Mouse (Mus musculus): ENCODE results near the gene Atp1a2. TPM values are rescaled to one million over a fixed set of nuclear protein-coding genes. Genes with fewer than 3 reads are reported as not detected.
A peak's percentile ranks its signal among the peaks of the same experiment; 100 is the strongest.

Gene Atp1a2
- polyA plus RNA-seq, 1 experiment: 93.0 TPM

DNA sequence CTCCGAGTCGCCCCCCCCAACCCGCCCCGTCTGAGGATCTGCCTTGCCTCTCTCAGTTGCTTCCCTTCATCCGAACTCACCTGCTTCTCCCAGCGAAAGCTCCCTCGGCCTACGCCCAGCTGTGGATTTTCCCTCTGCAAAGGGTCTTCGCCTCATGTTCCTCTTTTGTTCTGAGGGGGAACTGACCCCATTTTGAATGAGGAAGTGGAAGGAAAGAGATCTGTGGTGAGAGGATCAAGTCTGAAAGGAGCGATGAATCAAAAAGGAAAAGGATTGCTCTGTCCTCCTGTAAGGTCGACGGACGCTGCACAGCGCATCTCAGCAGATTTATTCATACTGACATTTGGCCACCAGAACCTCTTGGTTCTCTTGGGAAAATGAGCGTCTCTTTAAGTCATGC lies 37.9 kb upstream of the Atp1a2 start:
- 68% methylated on average over 15 of the region's 15 CpGs for WGBS

DNA sequence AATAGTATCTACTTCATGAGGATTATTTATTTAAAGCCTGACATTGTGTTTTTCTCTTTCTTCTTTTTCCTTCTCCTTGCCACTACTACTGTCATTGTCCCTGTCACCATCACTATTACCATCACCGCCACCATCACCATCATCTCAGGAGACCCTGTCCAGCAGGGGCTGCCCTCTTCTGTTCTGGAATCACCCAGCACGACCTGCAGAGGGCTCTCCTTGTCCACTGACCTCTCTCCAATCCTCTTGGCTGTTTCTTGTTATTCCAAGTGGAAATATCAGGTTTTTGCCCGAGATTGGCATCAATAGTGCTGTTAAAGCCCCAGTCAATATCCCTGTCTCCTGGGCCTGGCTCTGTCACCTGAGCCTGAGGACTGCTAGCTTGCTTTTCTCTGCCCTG lies 35.6 kb upstream of the Atp1a2 start:
- WGBS: 26% methylated on average over 3 of the region's 3 CpGs

More for the DNA sequence above, 37.9 kb upstream of the Atp1a2 start:
- no peak overlapping the region for H3K4me3 ChIP-seq (replicated peaks; ENCODE audit: extremely low read depth, low read depth, low read length)
- no peak for DNase-seq
- no peak for TF ChIP-seq POLR2A (IDR thresholded peaks at IDR 0.05; ENCODE audit: borderline replicate concordance, extremely low read depth, low read depth, low read length)
- TF ChIP-seq CTCF (IDR thresholded peaks at IDR 0.05; ENCODE audit: insufficient read depth, low read length): no peak
- no peaks in the 10 kb centered on the region for H3K4me1 ChIP-seq (ENCODE audit: control insufficient read depth, insufficient read depth, low read length)

DNA sequence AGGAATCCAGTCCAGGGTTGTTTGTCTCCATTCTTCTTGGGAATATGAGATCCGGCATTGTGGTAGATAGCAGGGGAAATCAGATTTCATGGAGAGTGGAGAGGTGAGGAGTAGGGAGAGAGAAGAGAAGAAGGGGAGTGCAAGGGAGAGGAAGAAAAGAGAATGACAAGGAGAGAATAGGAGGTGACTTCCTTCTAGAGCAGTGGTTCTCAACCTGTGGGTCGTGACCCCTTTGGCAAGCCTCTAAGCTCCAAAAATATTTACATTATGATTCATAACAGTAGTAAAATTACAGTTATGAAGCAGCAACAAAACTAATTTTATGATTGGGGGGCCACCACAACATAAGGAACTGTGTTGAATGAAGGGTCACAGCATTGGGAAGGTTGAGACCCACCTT lies 35.1 kb upstream of the Atp1a2 start:
- no peak for DNase-seq
- WGBS: 74% methylated on average over 2 of the region's 2 CpGs
- no peak for TF ChIP-seq CTCF (IDR thresholded peaks at IDR 0.05; ENCODE audit: insufficient read depth, low read length)
- no peak for TF ChIP-seq POLR2A (IDR thresholded peaks at IDR 0.05; ENCODE audit: borderline replicate concordance, extremely low read depth, low read depth, low read length)
- H3K4me1 ChIP-seq (ENCODE audit: control insufficient read depth, insufficient read depth, low read length): no peaks in the 10 kb centered on the region
- H3K4me3 ChIP-seq (replicated peaks; ENCODE audit: extremely low read depth, low read depth, low read length): no peak overlapping the region

More for the DNA sequence above, 35.6 kb upstream of the Atp1a2 start:
- H3K4me1 ChIP-seq (ENCODE audit: control insufficient read depth, insufficient read depth, low read length): no peaks in the 10 kb centered on the region
- H3K4me3 ChIP-seq (replicated peaks; ENCODE audit: extremely low read depth, low read depth, low read length): no peak overlapping the region
- no peak for DNase-seq
- TF ChIP-seq CTCF (IDR thresholded peaks at IDR 0.05; ENCODE audit: insufficient read depth, low read length) (peak; percentile 27; the same call in 1 of the 2 replicates), POLR2A (IDR thresholded peaks at IDR 0.05; ENCODE audit: borderline replicate concordance, extremely low read depth, low read depth, low read length) (no peak)

DNA sequence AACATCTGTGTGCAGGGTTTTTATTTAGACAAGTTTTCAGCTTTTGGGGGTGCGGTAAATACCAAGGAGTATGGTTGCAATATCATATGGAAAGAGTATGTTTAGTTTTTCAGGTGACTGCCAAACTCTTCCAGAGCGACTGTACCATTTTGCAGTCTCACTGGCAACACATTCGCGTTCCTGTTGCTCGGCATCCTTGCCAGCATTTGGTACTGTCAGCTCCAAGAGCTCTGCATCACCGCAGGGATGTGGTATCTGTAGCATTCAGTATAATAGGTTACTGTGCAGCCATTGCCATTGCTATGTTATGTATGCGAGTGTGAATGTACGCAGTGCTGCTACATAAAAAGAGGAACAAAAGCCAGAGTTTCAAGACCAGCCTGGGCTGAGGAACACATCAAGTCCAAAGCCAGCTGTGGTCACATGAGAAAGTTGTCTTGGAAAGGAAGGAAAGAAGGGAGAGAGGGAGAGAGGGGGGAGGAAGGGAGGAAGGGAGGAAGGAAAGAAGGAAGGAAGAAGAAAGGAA lies 33.6 kb upstream of the Atp1a2 start:
- TF ChIP-seq POLR2A (IDR thresholded peaks at IDR 0.05; ENCODE audit: borderline replicate concordance, extremely low read depth, low read depth, low read length) (no peak), CTCF (IDR thresholded peaks at IDR 0.05; ENCODE audit: insufficient read depth, low read length) (no peak)
- no peaks in the 10 kb centered on the region for H3K4me1 ChIP-seq (ENCODE audit: control insufficient read depth, insufficient read depth, low read length)
- 72% methylated on average over 8 of the region's 8 CpGs for WGBS
- no peak overlapping the region for H3K4me3 ChIP-seq (replicated peaks; ENCODE audit: extremely low read depth, low read depth, low read length)
- no peak for DNase-seq

DNA sequence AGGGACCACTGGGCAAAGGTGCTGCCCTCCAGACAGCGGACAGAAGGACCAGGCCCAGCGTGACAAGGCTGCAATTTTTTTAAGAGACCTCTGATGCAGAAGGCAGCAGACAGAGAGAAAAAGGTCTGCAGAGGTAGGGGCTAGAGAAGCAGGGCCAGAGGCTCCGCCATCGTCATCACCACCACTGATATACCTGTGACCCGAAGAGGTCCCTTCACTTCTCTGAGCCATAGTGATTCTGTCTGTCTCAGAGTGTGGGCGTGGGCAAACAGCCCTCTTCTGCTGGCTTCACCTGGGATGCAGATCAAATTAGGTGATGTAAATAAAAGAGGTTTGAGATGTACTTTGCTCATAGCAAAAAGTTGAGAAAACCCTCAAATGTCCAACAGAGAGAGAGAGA lies 31.8 kb upstream of the Atp1a2 start:
- Histone ChIP-seq H3K4me1 (ENCODE audit: control insufficient read depth, insufficient read depth, low read length) (peaks cover 6% of the 10 kb centered on the region), H3K4me3 (replicated peaks; ENCODE audit: extremely low read depth, low read depth, low read length) (no peak overlapping the region)
- no peak for TF ChIP-seq CTCF (IDR thresholded peaks at IDR 0.05; ENCODE audit: insufficient read depth, low read length)
- TF ChIP-seq POLR2A (IDR thresholded peaks at IDR 0.05; ENCODE audit: borderline replicate concordance, extremely low read depth, low read depth, low read length): no peak
- no peak for DNase-seq
- 73% methylated on average over 6 of the region's 6 CpGs for WGBS

DNA sequence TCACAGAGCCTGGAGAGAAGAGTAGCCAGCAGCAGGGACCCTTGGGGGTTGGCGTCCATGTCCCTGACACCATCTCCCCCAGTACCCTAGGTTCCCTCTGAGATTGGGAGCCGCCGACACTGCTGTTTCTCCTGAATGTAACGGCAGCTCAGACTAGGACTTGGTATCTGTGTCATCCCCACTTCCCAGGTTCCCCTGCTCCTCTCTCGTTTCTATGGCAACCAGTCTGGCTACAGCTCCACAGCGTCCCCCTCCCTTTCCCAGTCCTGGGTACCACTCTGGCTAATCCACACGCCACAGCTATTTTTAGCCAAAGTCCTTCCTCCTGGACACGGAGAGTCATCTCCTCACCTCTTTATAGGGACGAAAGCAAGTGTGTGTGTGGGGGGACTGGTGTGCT lies 31.3 kb upstream of the Atp1a2 start, which contains the start of gene Kcnj9:
TSS of gene Kcnj9 (minus strand) at position 188 of the 400 bp plus-strand sequence.
- DNase-seq: no peak
- H3K4me1 ChIP-seq (ENCODE audit: control insufficient read depth, insufficient read depth, low read length): peaks cover 6% of the 10 kb centered on the region
- TF ChIP-seq POLR2A (IDR thresholded peaks at IDR 0.05; ENCODE audit: borderline replicate concordance, extremely low read depth, low read depth, low read length): no peak
- TF ChIP-seq CTCF (IDR thresholded peaks at IDR 0.05; ENCODE audit: insufficient read depth, low read length): no peak
- H3K4me3 ChIP-seq (replicated peaks; ENCODE audit: extremely low read depth, low read depth, low read length): no peak within 1 kb of the TSS
- 23% methylated on average over 9 of the region's 9 CpGs for WGBS

DNA sequence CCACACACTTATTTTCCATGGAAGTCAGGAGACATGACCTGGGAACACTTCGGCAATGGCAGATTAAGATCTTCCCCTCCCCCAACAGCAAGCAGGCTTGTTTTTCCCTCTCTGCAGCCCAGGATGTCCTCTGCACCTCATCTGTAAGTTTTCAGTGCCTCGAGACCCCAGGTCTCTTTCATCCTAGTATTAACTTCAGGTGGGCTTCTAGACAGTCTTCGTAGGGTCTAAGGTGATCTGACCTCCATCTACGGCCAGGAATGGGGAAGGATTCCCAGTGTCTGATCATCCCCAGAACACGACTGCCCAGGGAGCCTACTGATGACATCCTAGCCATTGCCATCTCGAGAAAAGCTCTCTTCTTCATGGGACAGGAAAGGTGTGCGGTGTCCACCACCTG lies 30.6 kb upstream of the Atp1a2 start:
- 68% methylated on average over 7 of the region's 7 CpGs for whole genome bisulfite sequencing
- no peak for TF ChIP-seq CTCF (IDR thresholded peaks at IDR 0.05; ENCODE audit: insufficient read depth, low read length)
- TF ChIP-seq POLR2A (IDR thresholded peaks at IDR 0.05; ENCODE audit: borderline replicate concordance, extremely low read depth, low read depth, low read length): no peak
- Histone ChIP-seq H3K4me3 (replicated peaks; ENCODE audit: extremely low read depth, low read depth, low read length) (no peak overlapping the region), H3K4me1 (ENCODE audit: control insufficient read depth, insufficient read depth, low read length) (peaks cover 6% of the 10 kb centered on the region)
- DNase-seq: no peak

DNA sequence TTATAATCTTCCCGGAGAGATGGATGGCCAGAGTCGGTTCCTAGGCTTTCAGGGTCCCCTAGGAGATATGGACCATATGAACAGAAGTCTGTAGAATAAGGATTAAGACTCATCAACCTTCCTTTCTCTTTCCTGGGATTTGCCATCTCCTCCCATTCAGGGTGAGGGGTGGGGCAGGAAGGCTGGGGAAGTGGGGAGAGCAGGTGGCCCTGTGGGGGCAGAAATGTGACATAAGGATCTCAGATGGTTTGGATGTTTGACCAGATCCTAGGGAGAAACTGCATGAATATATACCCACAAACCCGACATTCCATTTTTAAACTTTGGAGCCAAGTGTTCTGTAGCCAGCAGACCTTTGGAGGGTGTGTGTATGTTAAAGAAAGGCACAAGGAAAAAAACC lies 30.2 kb upstream of the Atp1a2 start:
- 79% methylated on average over 3 of the region's 3 CpGs for WGBS
- no peak for DNase-seq
- TF ChIP-seq CTCF (IDR thresholded peaks at IDR 0.05; ENCODE audit: insufficient read depth, low read length) (no peak), POLR2A (IDR thresholded peaks at IDR 0.05; ENCODE audit: borderline replicate concordance, extremely low read depth, low read depth, low read length) (no peak)
- Histone ChIP-seq H3K4me3 (replicated peaks; ENCODE audit: extremely low read depth, low read depth, low read length) (no peak overlapping the region), H3K4me1 (ENCODE audit: control insufficient read depth, insufficient read depth, low read length) (peaks cover 6% of the 10 kb centered on the region)

DNA sequence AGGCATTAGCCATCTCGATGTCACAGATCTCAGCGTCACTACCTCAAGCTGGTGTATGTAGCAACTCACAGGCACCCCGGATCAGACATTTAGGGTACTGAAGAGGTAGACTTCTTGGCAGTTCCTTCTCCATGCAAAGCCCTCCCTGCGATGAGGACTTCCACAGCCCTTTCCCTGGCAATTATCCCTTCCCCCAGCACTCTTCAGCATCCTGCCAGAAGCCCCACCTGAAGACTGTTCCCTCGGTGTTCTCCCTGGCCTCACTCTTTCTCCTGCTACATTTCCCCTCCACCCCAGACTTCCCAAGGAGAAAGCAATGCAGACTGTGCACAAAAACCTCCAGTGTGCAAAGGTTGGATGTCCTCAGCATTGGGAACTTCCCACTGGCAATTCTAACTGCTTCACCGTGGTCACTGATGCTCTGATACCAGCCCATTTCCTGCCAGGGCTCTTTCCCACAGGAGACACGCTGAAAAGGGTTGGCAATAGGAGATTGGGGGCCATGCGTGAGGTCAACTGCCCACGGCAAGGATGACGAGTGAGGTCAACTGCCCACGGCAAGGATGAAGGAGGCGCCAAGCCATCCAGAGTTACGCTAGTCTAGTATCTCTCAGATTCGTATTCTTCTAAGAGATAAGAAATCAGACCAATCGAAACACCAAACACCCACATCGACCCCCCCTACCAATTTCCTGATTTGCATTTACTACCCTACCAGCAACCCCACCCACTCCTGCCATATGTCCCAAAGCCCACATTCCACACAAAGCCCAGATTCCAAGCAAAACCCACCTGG lies 29.5 kb upstream of the Atp1a2 start:
- WGBS: 78% methylated on average over 16 of the region's 16 CpGs
- TF ChIP-seq POLR2A (IDR thresholded peaks at IDR 0.05; ENCODE audit: borderline replicate concordance, extremely low read depth, low read depth, low read length): no peak
- TF ChIP-seq CTCF (IDR thresholded peaks at IDR 0.05; ENCODE audit: insufficient read depth, low read length): no peak
- Histone ChIP-seq H3K4me3 (replicated peaks; ENCODE audit: extremely low read depth, low read depth, low read length) (no peak overlapping the region), H3K4me1 (ENCODE audit: control insufficient read depth, insufficient read depth, low read length) (peaks cover 6% of the 10 kb centered on the region)
- DNase-seq: no peak

DNA sequence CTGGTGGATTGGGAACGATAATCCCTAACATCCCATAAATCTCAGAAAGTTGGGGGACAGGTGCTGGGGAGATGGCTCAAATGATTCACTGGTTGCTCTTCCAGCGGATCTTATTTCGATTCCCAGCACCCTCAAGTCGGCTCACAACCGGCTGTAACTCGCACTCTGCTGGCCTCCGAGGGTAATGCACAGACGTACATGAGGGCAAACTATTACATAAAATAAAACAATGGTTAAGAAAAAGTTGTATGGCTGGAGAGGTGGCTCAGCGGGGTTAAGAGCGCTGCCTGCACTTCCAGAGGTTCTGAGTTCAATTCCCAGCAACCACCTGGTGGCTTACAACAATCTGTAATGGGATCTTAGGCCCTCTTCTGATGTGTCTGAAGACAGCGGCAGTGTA lies 28.8 kb upstream of the Atp1a2 start:
- no peak overlapping the region for H3K4me3 ChIP-seq (replicated peaks; ENCODE audit: extremely low read depth, low read depth, low read length)

More for the DNA sequence above, 28.8 kb upstream of the Atp1a2 start:
- H3K4me1 ChIP-seq (ENCODE audit: control insufficient read depth, insufficient read depth, low read length): peaks cover 6% of the 10 kb centered on the region
- WGBS: 54% methylated on average over 11 of the region's 11 CpGs
- TF ChIP-seq POLR2A (IDR thresholded peaks at IDR 0.05; ENCODE audit: borderline replicate concordance, extremely low read depth, low read depth, low read length) (no peak), CTCF (IDR thresholded peaks at IDR 0.05; ENCODE audit: insufficient read depth, low read length) (no peak)
- no peak for DNase-seq
